Mouse (Mus musculus) hindbrain, embryonic 16.5 days (tissue): Measurements from ENCODE around the gene Pik3r3. TPM values are rescaled to one million over a fixed set of nuclear protein-coding genes. Genes with fewer than 3 reads are reported as not detected.

Experiments
- ATAC-seq: fragments of 200-750 bp; cut with Nextera tagmentation; 2 replicates; pipeline ENCODE4 v1.8.0; 2017; ENCODE audit warnings: moderate TSS enrichment, moderate library complexity
- H3K27ac ChIP-seq: fragments of 300-500 bp; sonication (generic); 2 replicates; pipeline ENCODE4 v1.5.1; 2014; ENCODE audit warnings: low read depth, mild to moderate bottlenecking, control low read depth, low read length, moderate library complexity
- H3K27me3 ChIP-seq: fragments of 300-500 bp; sonication (generic); replicated peaks from 2 replicates; pipeline ENCODE4 v1.6.1; 2014; ENCODE audit warnings: low read length; ENCODE audit not compliant: control insufficient read depth, insufficient read depth
- H3K36me3 ChIP-seq: fragments of 300-500 bp; sonication (generic); 2 replicates; pipeline ENCODE4 v1.6.1; 2014; ENCODE audit warnings: mild to moderate bottlenecking, low read length, moderate library complexity, mixed read lengths; ENCODE audit not compliant: control insufficient read depth, insufficient read depth
- H3K4me1 ChIP-seq: fragments of 300-500 bp; sonication (generic); 2 replicates; pipeline ENCODE4 v1.6.1; 2014; ENCODE audit warnings: low read depth, low read length; ENCODE audit not compliant: control insufficient read depth, insufficient read depth
- H3K4me2 ChIP-seq: fragments of 300-500 bp; sonication (generic); 2 replicates; pipeline ENCODE4 v1.6.1; 2014; ENCODE audit warnings: mild to moderate bottlenecking, low read length, control low read depth, moderate library complexity
- H3K4me3 ChIP-seq: fragments of 300-500 bp; sonication (generic); 2 replicates; pipeline ENCODE4 v1.5.1; 2014; ENCODE audit warnings: mild to moderate bottlenecking, low read length, control low read depth, moderate library complexity
- H3K9ac ChIP-seq: fragments of 300-500 bp; sonication (generic); 2 replicates; pipeline ENCODE4 v1.6.1; 2014; ENCODE audit warnings: low read depth, mild to moderate bottlenecking, control low read depth, low read length, moderate library complexity
- H3K9me3 ChIP-seq: fragments of 300-500 bp; sonication (generic); 2 replicates; pipeline ENCODE4 v1.6.1; 2014; ENCODE audit warnings: mild to moderate bottlenecking, low read length, moderate library complexity; ENCODE audit not compliant: control insufficient read depth
- WGBS: fragments of 180-500 bp; shearing (Covaris S2); extraction: QIAGEN DNeasy Blood & Tissue Kit; methylation state at CpG from one replicate; pipeline ENCODE4 v1.1.7; 2014; 5-methylcytosine and 5-hydroxymethylcytosine counted together
- polyA plus RNA-seq: library from polyadenylated mRNA; unstranded; fragments of >200 nt; fragmentation: Nextera tagmentation; extraction: Ambion mirVana; gene quantifications from 2 replicates; pipeline ENCODE4 v1.2.1, GENCODE M21; 2015

Gene Pik3r3
- polyA plus RNA-seq, result 47.4 and 57.2 TPM in 2 replicates

DNA sequence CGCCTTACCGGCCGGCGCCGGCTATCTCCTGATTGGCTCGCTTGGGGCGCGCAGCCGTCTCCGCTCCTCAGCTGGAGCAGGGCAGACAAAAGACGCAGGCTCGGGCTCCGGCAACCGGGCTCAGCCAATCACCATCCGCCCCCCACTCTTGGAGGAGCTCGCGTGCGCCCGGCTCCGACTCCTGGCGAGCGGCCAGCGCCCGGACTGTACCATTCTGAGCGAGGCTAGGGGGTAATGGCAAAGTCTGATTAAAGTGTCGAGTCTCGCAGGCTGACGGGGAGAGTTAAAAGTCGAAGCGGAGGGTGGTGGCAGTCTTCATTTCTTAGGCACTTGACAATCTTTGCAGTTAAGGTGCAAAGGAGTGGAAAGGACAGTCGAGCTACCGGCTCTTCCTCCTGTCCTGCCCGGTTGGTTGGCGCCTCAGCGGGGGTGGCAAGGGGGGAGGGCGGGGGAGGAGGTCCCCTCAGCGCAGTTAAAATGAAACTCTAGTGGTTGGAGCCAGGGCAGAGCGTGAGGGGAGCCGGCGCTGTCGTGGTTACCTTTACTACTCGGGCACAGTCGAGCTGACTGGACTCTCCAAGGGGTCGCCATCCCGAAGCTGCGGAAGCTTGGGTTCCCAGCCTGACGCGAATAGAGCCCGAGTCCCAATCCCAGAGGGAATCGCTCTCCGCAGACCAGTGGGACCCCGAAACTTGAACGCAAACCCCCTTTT lies at the start of gene Pik3r3:
Gene Pik3r3, plus strand, starts transcription at position 479 of the 712 bp plus-strand sequence.
- Histone ChIP-seq H3K4me1 (no peaks in the 10 kb centered on the region; the same call in 1 of the 2 replicates), H3K4me3 (peak within 1 kb of the TSS; percentile 82), H3K27ac (peak within 1 kb of the TSS; percentile 99), H3K9ac (peak within 1 kb of the TSS; percentile 92), H3K36me3 (no peaks in the 10 kb centered on the region), H3K27me3 (no peaks in the 10 kb centered on the region), H3K4me2 (peak within 1 kb of the TSS; percentile 73), H3K9me3 (no peaks in the 10 kb centered on the region)
- peak; percentile 99 for ATAC-seq
- under 1% methylated on average over 50 of the region's 53 CpGs for WGBS

DNA sequence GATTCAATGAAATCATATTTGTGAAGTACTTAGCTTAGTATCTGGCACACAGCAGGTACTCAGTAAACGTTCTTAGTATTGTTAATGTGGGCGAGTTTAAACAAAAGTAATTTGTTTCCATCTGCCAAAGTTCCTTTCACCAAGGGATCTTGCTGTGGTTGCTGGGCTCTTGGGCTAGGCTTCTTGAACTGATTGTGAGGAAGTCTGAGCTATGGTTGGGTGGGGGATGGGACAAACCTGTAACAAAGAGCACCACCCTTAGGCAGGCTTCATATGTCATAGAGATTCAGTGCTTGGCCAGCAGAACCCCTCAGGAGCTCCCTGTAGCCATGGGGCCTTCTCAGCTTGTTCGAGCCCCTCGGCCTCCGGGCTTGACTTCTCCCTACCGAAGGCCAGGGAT lies 48.3 kb upstream of the Pik3r3 start, which contains the start of the genes 1700042G07Rik and Gm49337:
Gene 1700042G07Rik, plus strand, starts transcription at position 301 of the 400 bp plus-strand sequence.
Gene Gm49337, plus strand, starts transcription at position 313 of the 400 bp plus-strand sequence.
- Histone ChIP-seq H3K36me3 (no peaks in the 10 kb centered on the region), H3K9ac (no peak within 1 kb of the TSS), H3K9me3 (no peaks in the 10 kb centered on the region), H3K4me2 (no peak within 1 kb of the TSS), H3K4me3 (no peak within 1 kb of the TSS), H3K27ac (no peak within 1 kb of the TSS), H3K27me3 (no peaks in the 10 kb centered on the region), H3K4me1 (peaks cover 19% of the 10 kb centered on the region)
- no peak for ATAC-seq
- WGBS, result 83% methylated on average over 6 of the region's 6 CpGs

DNA sequence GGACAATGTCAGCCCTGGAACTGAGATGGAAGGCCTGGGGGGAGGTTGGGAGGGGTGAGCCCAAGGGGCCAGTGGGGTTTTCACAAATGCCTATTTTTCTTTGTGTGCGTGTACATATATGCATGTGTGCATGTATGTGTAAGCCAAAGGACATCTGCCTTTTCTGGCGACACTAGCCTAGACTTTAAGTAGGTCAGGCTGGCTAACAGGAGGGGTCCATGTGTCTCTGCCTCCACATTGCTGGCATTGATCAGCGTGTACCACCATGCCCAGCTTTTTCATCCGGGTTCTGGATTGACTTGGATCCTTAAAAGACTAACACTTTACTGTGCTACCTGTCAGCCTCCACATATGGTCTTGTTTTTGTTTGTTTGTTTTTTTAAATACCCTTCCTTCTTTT lies 47.7 kb upstream of the Pik3r3 start:
- Histone ChIP-seq H3K27me3 (no peaks in the 10 kb centered on the region), H3K4me3 (no peak overlapping the region), H3K4me1 (peaks cover 19% of the 10 kb centered on the region), H3K36me3 (no peaks in the 10 kb centered on the region), H3K9me3 (no peaks in the 10 kb centered on the region), H3K9ac (no peak overlapping the region), H3K27ac (no peak overlapping the region), H3K4me2 (no peak overlapping the region)
- ATAC-seq, result no peak
- 81% methylated on average over 4 of the region's 4 CpGs for WGBS

DNA sequence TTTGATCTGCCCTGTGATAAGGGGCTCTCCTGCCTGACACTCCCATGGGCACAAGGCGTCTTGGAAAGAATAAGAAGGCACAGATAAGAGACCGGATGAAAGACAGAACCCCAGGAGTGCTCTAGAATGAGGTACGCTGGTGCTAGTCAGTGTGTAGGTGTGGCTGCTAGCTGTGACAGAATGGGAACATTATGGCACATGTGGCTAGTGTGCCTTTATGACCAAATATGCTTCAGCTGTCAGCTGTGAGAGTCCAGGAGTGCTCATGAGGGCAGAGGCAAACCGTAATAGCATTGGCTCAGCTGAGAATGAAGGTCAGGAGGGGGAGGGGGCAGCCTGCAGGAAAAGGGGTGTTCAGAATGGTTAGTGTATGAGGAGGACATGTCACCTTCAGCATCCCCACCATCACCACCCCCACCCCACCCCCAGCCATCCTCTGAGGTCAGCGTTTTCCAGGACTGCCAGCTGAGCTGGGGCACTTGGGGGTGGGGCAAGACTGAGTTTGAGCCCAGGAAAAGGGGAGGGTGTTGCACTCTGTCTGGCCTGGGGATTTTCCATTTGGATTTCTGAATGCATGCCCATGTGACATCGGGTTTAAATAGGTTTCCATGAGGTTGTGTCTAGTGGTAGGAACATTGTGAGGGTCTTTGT lies 46.8 kb upstream of the Pik3r3 start:
- Histone ChIP-seq H3K9ac (no peak overlapping the region), H3K27me3 (no peaks in the 10 kb centered on the region), H3K4me1 (peaks cover 19% of the 10 kb centered on the region), H3K4me2 (no peak overlapping the region), H3K27ac (no peak overlapping the region), H3K9me3 (no peaks in the 10 kb centered on the region), H3K4me3 (no peak overlapping the region), H3K36me3 (no peaks in the 10 kb centered on the region)
- no peak for ATAC-seq
- 48% methylated on average over 6 of the region's 6 CpGs for whole genome bisulfite sequencing

DNA sequence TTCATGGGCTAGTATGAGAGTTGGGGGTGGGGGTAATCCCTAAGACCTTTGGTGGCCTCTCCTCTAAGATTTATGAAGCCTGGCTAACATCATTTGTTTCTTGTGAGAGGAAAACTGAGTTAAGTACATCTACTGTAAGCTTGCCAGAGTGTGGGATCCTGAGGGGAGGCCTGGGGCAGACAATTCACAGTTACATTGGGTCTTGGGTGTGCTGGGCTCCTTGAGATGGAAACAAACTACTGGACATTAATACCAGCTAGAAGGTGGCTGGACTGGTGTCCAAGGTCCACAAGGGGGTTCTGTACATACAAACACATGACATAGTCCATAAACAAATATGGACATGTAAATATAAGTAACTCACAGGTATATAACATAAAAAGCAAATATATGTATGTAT lies 46.3 kb upstream of the Pik3r3 start:
- Histone ChIP-seq H3K27me3 (no peaks in the 10 kb centered on the region), H3K36me3 (no peaks in the 10 kb centered on the region), H3K4me1 (peaks cover 19% of the 10 kb centered on the region), H3K4me2 (peak overlapping the region; percentile 14; the same call in 1 of the 2 replicates), H3K4me3 (no peak overlapping the region), H3K27ac (no peak overlapping the region), H3K9ac (no peak overlapping the region), H3K9me3 (no peaks in the 10 kb centered on the region)
- ATAC-seq, result no peak

DNA sequence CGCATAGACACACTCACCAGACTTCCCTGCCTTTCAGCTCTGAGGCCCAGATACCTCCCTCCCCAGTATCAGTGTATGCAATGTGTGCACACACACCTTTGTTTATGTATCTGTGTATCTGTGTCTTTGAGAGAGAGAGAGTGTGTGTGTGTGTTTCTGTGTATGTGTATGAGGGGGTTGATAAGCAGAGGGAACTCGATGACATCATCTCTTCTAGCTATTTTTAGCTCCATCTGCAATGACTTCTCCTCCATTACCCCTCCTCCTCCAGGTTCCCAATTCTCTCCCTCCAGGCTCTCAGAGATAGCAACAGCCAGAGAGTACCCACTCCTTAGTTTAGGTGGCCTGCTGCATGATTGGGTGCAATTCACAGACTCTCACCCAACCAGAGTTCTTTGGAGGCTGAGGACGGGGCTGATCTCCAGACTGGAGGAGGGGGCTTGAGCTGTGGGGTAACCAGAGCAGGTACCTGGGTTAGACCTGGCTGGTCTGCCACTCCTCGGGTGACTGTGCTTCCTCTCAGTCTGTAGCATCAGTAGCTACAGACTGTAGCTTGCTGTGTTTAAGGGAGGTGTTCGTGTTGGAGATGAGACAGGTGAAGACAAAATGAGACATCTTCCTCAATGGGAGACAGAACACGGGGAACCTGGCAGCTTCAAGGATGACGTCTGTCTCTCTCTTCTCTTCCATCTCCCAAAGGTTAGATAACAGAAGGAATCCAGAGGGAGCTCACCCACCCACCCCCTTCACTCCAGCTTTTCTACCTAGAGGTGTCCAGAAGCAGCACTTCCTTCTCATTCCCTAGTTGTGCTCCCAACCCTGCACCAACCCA lies 45.5 kb upstream of the Pik3r3 start:
- H3K27ac ChIP-seq, result peak overlapping the region; percentile 84
- H3K4me3 ChIP-seq, result no peak overlapping the region
- no peaks in the 10 kb centered on the region for H3K27me3 ChIP-seq
- ATAC-seq, result peak; percentile 76
- H3K9ac ChIP-seq, result no peak overlapping the region; the same call in 1 of the 2 replicates
- 72% methylated on average over 7 of the region's 7 CpGs for WGBS
- no peaks in the 10 kb centered on the region for H3K36me3 ChIP-seq
- no peaks in the 10 kb centered on the region for H3K9me3 ChIP-seq
- peak overlapping the region; percentile 53 for H3K4me2 ChIP-seq
- H3K4me1 ChIP-seq, result peaks cover 19% of the 10 kb centered on the region

DNA sequence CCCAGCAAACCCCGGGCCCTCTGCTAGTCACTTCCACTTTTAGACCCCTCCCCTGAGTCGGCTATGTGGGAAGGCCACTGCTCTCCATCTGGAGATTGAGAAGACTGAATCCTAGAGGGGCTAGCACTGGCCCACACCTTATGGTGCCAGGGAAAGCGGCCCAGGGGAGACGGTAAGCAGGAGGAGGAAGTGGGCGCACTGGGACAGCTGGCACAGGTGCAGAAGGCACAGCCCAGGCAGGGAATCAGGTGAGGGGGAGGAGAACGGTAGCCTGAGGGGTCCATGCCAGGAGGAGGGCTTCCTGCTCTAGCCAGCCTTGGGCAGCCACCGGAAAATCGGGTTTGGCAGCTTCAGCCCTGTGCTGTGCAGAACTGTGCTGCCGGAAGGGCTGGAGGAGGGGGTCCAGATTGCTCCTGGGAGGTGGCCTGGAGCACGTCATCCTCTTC lies 44.9 kb upstream of the Pik3r3 start:
- 29% methylated on average over 10 of the region's 10 CpGs for WGBS
- Histone ChIP-seq H3K4me3 (peak overlapping the region; percentile 20; the same call in 1 of the 2 replicates), H3K9me3 (no peaks in the 10 kb centered on the region), H3K9ac (peak overlapping the region; percentile 52), H3K27ac (peak overlapping the region; percentile 84), H3K4me2 (peak overlapping the region; percentile 53), H3K27me3 (no peaks in the 10 kb centered on the region), H3K4me1 (peaks cover 19% of the 10 kb centered on the region), H3K36me3 (no peaks in the 10 kb centered on the region)
- ATAC-seq, result peak; percentile 91

DNA sequence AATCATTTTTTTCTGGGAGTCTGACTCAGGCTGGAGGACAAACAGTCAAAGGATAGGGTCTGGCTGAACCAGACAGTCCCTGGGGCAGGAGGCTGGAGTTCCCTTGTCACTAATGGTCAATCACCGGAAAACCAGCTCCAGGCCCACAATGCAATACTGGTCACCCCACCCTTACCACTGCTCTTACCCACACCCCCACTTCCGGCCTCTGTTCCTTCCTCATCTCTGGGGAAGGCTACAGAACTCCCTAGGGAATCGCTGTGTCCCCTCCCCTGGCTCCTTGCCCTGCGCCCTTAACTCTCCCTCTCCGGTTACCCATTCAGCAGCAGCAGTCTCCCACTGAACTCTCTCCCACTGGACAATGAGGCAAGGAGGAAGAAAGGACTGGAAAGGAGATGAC lies 44.3 kb upstream of the Pik3r3 start:
- Histone ChIP-seq H3K27ac (peak overlapping the region; percentile 84; the same call in 1 of the 2 replicates), H3K4me3 (0 out of 2 replicates have a peak overlapping the region, but pooled peaks have one; percentile 20), H3K4me2 (peak overlapping the region; percentile 53), H3K9me3 (no peaks in the 10 kb centered on the region), H3K4me1 (peaks cover 19% of the 10 kb centered on the region), H3K27me3 (no peaks in the 10 kb centered on the region), H3K9ac (peak overlapping the region; percentile 52), H3K36me3 (no peaks in the 10 kb centered on the region)
- 32% methylated on average over 5 of the region's 5 CpGs for WGBS
- ATAC-seq, result 0 out of 2 replicates have a peak, but pooled peaks have one; percentile 45
